Mouse (Mus musculus) heart, adult 2 months (tissue): ENCODE measurements around the gene Hlf. TPM values are rescaled to one million over a fixed set of nuclear protein-coding genes. Genes with fewer than 3 reads are reported as not detected.

ENCODE experiments used
- DNase-seq, 2 experiments: peaks; one replicate each; pipeline ENCODE4 v3.0.0; 2021
- H3K27ac ChIP-seq: fragments of 200-600 bp; 2 replicates; pipeline ENCODE4 v1.8.1; 2022
- H3K27me3 ChIP-seq: fragments of 200-500 bp; 2 replicates; pipeline ENCODE4 v1.6.1; 2012; ENCODE audit warnings: mild to moderate bottlenecking, low read length, inconsistent platforms, mixed read lengths; ENCODE audit not compliant: control insufficient read depth, insufficient read depth
- H3K36me3 ChIP-seq: fragments of 200-500 bp; 2 replicates; pipeline ENCODE4 v1.6.1; 2012; ENCODE audit warnings: low read length, inconsistent platforms; ENCODE audit not compliant: control insufficient read depth, insufficient read depth
- H3K4me1 ChIP-seq: fragments of 200-500 bp; 2 replicates; pipeline ENCODE4 v1.6.1; 2011; ENCODE audit warnings: low read length; ENCODE audit not compliant: control insufficient read depth, insufficient read depth
- H3K4me3 ChIP-seq: fragments of 200-600 bp; 2 replicates; pipeline ENCODE4 v1.8.1; 2022
- H3K79me2 ChIP-seq: fragments of 200-500 bp; replicated peaks from 2 replicates; pipeline ENCODE4 v1.6.1; 2012; ENCODE audit warnings: mild to moderate bottlenecking, inconsistent platforms, low read length, moderate library complexity, mixed read lengths; ENCODE audit not compliant: control insufficient read depth, insufficient read depth
- H3K9ac ChIP-seq: fragments of 200-500 bp; 2 replicates; pipeline ENCODE4 v1.6.1; 2012; ENCODE audit warnings: low read depth, mild to moderate bottlenecking, control low read depth, inconsistent platforms, low read length, mixed read lengths
- CTCF ChIP-seq: fragments of 200-600 bp; IDR thresholded peaks from 2 replicates; pipeline ENCODE4 v1.8.1; 2022; ENCODE audit warnings: antibody characterized with exemption, mild to moderate bottlenecking, moderate library complexity
- EP300 ChIP-seq: fragments of 200-500 bp; IDR thresholded peaks from 2 replicates; pipeline ENCODE4 v1.6.1; 2011; ENCODE audit warnings: low read depth, low read length, control low read depth; ENCODE audit not compliant: insufficient read depth
- POLR2A ChIP-seq: fragments of 200-500 bp; IDR thresholded peaks from 2 replicates; pipeline ENCODE4 v1.6.1; 2011; ENCODE audit warnings: mild to moderate bottlenecking, low read depth, low read length, control low read depth; ENCODE audit not compliant: insufficient read depth
- WGBS: fragments of 180-500 bp; shearing (Covaris S2); methylation state at CpG from one replicate; pipeline ENCODE4 v1.1.7; 2018; 5-methylcytosine and 5-hydroxymethylcytosine counted together
- intact Hi-C: fragments of 180-260 bp; cut with DNase I; formaldehyde crosslinking; loops from one replicate; pipeline ENCODE4 v1.15.1; 2025
- polyA plus RNA-seq: library from polyadenylated mRNA; depleted of rRNA; stranded (reverse); fragments of >200 nt; gene quantifications from 2 replicates; pipeline ENCODE4 v1.2.3, GENCODE M21; 2012
- total RNA-seq, 2 experiments: library from RNA; stranded (reverse); gene quantifications; 2 replicates each; pipeline ENCODE4 v1.2.3; 2021

Hlf gene
- total and polyA plus RNA-seq, 3 experiments: 11.0 to 18.2 (median 14.0) TPM

GRCm38 (mm10) chr11:90389174-90389901, 1.4 kb downstream of the Hlf start:
- peak; percentile 48 to 49 for DNase-seq
- Histone ChIP-seq H3K4me1 (0 out of 2 replicates have a peak, but pooled peaks cover 1% of the 10 kb centered on the region), H3K9ac (peak overlapping the region; percentile 66), H3K27me3 (no peaks in the 10 kb centered on the region), H3K27ac (no peak overlapping the region), H3K4me3 (peak overlapping the region; percentile 64), H3K36me3 (peaks cover 7% of the 10 kb centered on the region), H3K79me2 (no peaks in the 10 kb centered on the region)
- intact Hi-C loops: loop anchor here (10.0 kb wide), 1 partner anchor 135 kb away; no protein-coding TSS in a partner anchor
- TF ChIP-seq CTCF (no peak), POLR2A (no peak; the same call in 1 of the 2 replicates), EP300 (no peak)
- WGBS: 2% methylated on average over 36 of the region's 36 CpGs

- Histone ChIP-seq H3K27me3 (no peaks in the 10 kb centered on the region), H3K27ac (no peak overlapping the region), H3K9ac (no peak overlapping the region; the same call in 1 of the 2 replicates), H3K4me3 (no peak overlapping the region), H3K36me3 (peaks cover 9% of the 10 kb centered on the region), H3K79me2 (no peaks in the 10 kb centered on the region), H3K4me1 (peaks cover 7% of the 10 kb centered on the region)
- no peak for TF ChIP-seq EP300
- no peak for TF ChIP-seq CTCF
- TF ChIP-seq POLR2A: no peak
- DNase-seq: no peak
- WGBS: 68% methylated on average over 32 of the region's 32 CpGs
- intact Hi-C loops: loop anchor here (10.0 kb wide), 1 partner anchor 133 kb away; no protein-coding TSS in a partner anchor
These were observed 2.9 kb downstream of the Hlf start for GRCm38 (mm10) chr11:90387501-90388440.

GRCm38 (mm10) chr11:90382005-90382611, 8.6 kb downstream of the Hlf start:
- peak overlapping the region; percentile 34; the same call in 1 of the 2 replicates for H3K9ac ChIP-seq
- H3K36me3 ChIP-seq: peaks cover 7% of the 10 kb centered on the region; the same call in 1 of the 2 replicates
- H3K4me3 ChIP-seq: no peak overlapping the region
- DNase-seq: peak; percentile 81 to 84
- intact Hi-C loops: loop anchor here (2.0 to 10.0 kb wide), 3 partner anchors 13 to 127 kb away; no protein-coding TSS in a partner anchor
- WGBS: 4% methylated on average over 6 of the region's 6 CpGs
- no peaks in the 10 kb centered on the region for H3K79me2 ChIP-seq
- H3K27me3 ChIP-seq: no peaks in the 10 kb centered on the region
- H3K4me1 ChIP-seq: peaks cover 12% of the 10 kb centered on the region
- H3K27ac ChIP-seq: peak overlapping the region; percentile 81
- TF ChIP-seq CTCF (no peak), POLR2A (0 out of 2 replicates have a peak, but pooled peaks have one; percentile 14), EP300 (peak; percentile 16; the same call in 1 of the 2 replicates)

DNA sequence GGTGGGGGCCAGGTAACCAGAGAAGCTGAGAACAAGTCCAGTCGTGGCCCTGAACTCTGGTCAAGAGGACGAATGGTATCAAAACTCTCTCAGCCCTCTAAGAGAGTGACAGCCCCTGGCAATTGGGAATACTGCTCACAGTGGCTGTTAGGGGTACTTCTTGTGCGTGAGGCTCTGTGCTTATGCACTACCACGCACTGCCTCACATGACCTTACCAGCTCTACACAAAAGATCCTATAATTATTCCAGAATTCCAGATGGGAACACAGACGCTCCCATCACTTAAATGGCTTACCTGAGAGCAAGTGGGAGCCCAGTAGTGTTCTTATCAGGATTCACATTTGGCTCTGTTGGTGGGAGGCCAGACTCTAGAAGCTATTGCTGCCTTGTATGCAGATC, 9.6 kb downstream of the Hlf start:
- H3K27ac ChIP-seq: peak overlapping the region; percentile 81
- TF ChIP-seq CTCF: peak; percentile 54
- no peak for TF ChIP-seq EP300
- no peak overlapping the region for H3K9ac ChIP-seq
- intact Hi-C loops: loop anchor here (5.0 to 10.0 kb wide), 2 partner anchors 36 to 126 kb away; no protein-coding TSS in a partner anchor
- H3K36me3 ChIP-seq: peaks cover 7% of the 10 kb centered on the region; the same call in 1 of the 2 replicates
- 68% methylated on average over 5 of the region's 5 CpGs for WGBS
- peaks cover 12% of the 10 kb centered on the region for H3K4me1 ChIP-seq
- DNase-seq: no peak
- no peak overlapping the region for H3K4me3 ChIP-seq
- no peaks in the 10 kb centered on the region for H3K27me3 ChIP-seq
- H3K79me2 ChIP-seq: no peaks in the 10 kb centered on the region

GRCm38 (mm10) chr11:90380131-90380685, 10.5 kb downstream of the Hlf start:
- Histone ChIP-seq H3K27me3 (no peaks in the 10 kb centered on the region), H3K4me3 (no peak overlapping the region), H3K36me3 (peaks cover 5% of the 10 kb centered on the region; the same call in 1 of the 2 replicates), H3K79me2 (no peaks in the 10 kb centered on the region), H3K27ac (peak overlapping the region; percentile 81), H3K4me1 (peaks cover 12% of the 10 kb centered on the region), H3K9ac (no peak overlapping the region)
- TF ChIP-seq POLR2A: no peak
- no peak for TF ChIP-seq EP300
- TF ChIP-seq CTCF: no peak
- intact Hi-C loops: loop anchor here (5.0 to 10.0 kb wide), 2 partner anchors 37 to 125 kb away; no protein-coding TSS in a partner anchor
- 68% methylated on average over 10 of the region's 10 CpGs for WGBS
- peak in 1 of 2 experiments; percentile 17 for DNase-seq
